Mouse (Mus musculus) stomach, embryonic 16.5 days (tissue): Measurements from ENCODE around the gene Ngfr. TPM values are rescaled to one million over a fixed set of nuclear protein-coding genes. Genes with fewer than 3 reads are reported as not detected.

Source experiments
- ATAC-seq: fragments of 200-750 bp; cut with Nextera tagmentation; 2 replicates; pipeline ENCODE4 v1.8.0; 2017; ENCODE audit warnings: moderate number of reproducible peaks, moderate TSS enrichment; ENCODE audit not compliant: insufficient read depth, low FRiP score
- H3K27ac ChIP-seq: fragments of 300-500 bp; sonication (generic); 2 replicates; pipeline ENCODE4 v1.5.1; 2014; ENCODE audit warnings: low read length
- H3K27me3 ChIP-seq: fragments of 300-500 bp; sonication (generic); 2 replicates; pipeline ENCODE4 v1.6.1; 2014; ENCODE audit warnings: low read length, control low read depth, mixed read lengths; ENCODE audit not compliant: control insufficient read depth, insufficient read depth
- H3K36me3 ChIP-seq: fragments of 300-500 bp; sonication (generic); 2 replicates; pipeline ENCODE4 v1.6.1; 2014; ENCODE audit warnings: low read length; ENCODE audit not compliant: control insufficient read depth, insufficient read depth
- H3K4me1 ChIP-seq: fragments of 300-500 bp; sonication (generic); 2 replicates; pipeline ENCODE4 v1.6.1; 2014; ENCODE audit warnings: low read length, control low read depth, mixed read lengths; ENCODE audit not compliant: control insufficient read depth, insufficient read depth
- H3K4me2 ChIP-seq: fragments of 300-500 bp; sonication (generic); 2 replicates; pipeline ENCODE4 v1.6.1; 2014; ENCODE audit warnings: low read depth, low read length, mixed read lengths
- H3K4me3 ChIP-seq: fragments of 300-500 bp; sonication (generic); replicated peaks from 2 replicates; pipeline ENCODE4 v1.5.1; 2014; ENCODE audit warnings: mild to moderate bottlenecking, low read length
- H3K9ac ChIP-seq: fragments of 300-500 bp; sonication (generic); 2 replicates; pipeline ENCODE4 v1.6.1; 2014; ENCODE audit warnings: low read length
- H3K9me3 ChIP-seq: fragments of 300-500 bp; sonication (generic); replicated peaks from 2 replicates; pipeline ENCODE4 v1.6.1; 2016; ENCODE audit warnings: low read length, control low read depth; ENCODE audit not compliant: control insufficient read depth
- WGBS: fragments of 180-500 bp; shearing (Covaris S2); extraction: QIAGEN DNeasy Blood & Tissue Kit; methylation state at CpG from one replicate; pipeline ENCODE4 v1.1.7; 2014; 5-methylcytosine and 5-hydroxymethylcytosine counted together
- polyA plus RNA-seq: library from polyadenylated mRNA; unstranded; fragments of >200 nt; fragmentation: Nextera tagmentation; extraction: Ambion mirVana; gene quantifications from 2 replicates; pipeline ENCODE4 v1.2.1, GENCODE M21; 2015

The Ngfr gene
- polyA plus RNA-seq, 1 experiment from 2014 or later: 13.2 TPM

DNA sequence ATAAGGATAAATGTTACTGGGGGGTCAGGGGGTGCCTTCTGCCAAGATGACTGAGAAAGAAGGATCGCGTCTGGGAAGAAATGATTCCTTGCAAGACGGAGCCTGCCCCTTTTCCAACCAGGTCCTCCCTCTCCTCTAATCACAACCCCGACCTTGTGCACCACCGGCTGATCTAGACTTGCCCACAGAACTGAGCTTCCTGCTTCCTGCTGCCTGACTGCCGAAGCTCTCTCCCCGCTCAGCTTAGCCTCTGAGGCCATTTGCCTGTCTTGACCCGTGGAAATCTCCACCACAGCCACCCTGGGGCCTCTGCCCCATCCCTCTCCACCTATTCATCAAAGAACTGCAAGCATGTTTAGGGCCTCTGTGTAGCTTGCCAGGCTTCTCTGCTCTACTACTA lies 11.2 kb downstream of the Ngfr start:
- Histone ChIP-seq H3K27ac (peak overlapping the region; percentile 48; the same call in 1 of the 2 replicates), H3K36me3 (no peaks in the 10 kb centered on the region), H3K27me3 (peaks cover 34% of the 10 kb centered on the region), H3K4me1 (peaks cover 36% of the 10 kb centered on the region), H3K4me3 (no peak overlapping the region), H3K9ac (no peak overlapping the region), H3K9me3 (no peaks in the 10 kb centered on the region), H3K4me2 (no peak overlapping the region)
- WGBS: 53% methylated on average over 8 of the region's 8 CpGs
- no peak for ATAC-seq

DNA sequence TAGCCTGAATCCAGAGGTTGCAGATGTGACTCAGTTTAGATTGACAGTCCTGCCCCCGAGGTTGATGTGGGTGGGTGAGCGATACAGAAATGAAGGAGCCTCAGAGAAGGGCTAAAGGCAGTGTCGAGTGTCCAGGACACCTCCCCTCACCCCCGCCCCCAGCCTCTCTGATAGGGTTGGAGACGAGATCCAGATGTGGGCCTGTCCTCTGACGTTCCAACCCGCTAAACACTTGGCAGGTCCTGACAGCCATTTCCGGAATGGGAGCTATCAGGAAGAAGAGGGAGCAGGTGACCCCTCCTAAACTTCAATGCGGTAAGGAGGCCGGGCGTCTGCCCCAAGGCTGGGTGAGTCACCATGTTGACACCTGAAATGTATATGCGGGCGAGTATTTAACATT lies 11.7 kb downstream of the Ngfr start:
- Histone ChIP-seq H3K4me3 (no peak overlapping the region), H3K36me3 (no peaks in the 10 kb centered on the region), H3K9ac (no peak overlapping the region), H3K9me3 (no peaks in the 10 kb centered on the region), H3K27ac (peak overlapping the region; percentile 29; the same call in 1 of the 2 replicates), H3K27me3 (peaks cover 29% of the 10 kb centered on the region), H3K4me1 (peaks cover 40% of the 10 kb centered on the region), H3K4me2 (no peak overlapping the region)
- ATAC-seq: 0 out of 2 replicates have a peak, but pooled peaks have one; percentile 22
- 21% methylated on average over 13 of the region's 13 CpGs for WGBS

DNA sequence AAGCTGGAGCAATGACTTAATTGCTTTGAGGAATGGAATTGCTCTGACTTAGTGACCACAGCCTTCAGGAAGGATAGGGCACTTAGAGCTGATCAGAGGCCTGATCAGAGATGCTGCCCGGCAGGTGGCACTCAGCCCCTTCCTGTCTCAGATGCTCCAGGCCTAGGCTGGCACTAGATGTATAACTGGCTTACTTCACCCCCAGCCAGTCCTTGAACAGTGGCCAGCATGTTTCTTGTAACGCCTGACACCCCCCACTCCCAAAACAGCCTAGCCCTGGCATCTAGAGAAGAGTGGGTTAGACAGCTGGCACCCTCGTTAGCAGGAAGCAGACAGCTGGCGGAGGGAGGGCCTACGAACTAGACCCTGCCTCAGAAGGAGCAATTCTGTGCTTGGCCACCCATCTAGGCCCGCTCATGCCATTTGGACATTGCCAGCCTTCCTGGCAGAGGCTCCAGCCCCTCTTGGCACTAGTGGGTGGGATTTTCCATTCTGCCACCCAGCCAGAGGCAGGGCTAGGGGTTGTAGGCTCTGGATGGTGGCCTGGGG lies 12.7 kb downstream of the Ngfr start:
- H3K4me3 ChIP-seq: no peak overlapping the region
- H3K27me3 ChIP-seq: peaks cover 20% of the 10 kb centered on the region
- H3K4me1 ChIP-seq: peaks cover 40% of the 10 kb centered on the region
- no peak overlapping the region for H3K4me2 ChIP-seq
- no peaks in the 10 kb centered on the region for H3K9me3 ChIP-seq
- WGBS: 87% methylated on average over 6 of the region's 6 CpGs
- ATAC-seq: no peak
- H3K9ac ChIP-seq: no peak overlapping the region
- no peak overlapping the region for H3K27ac ChIP-seq
- no peaks in the 10 kb centered on the region for H3K36me3 ChIP-seq

DNA sequence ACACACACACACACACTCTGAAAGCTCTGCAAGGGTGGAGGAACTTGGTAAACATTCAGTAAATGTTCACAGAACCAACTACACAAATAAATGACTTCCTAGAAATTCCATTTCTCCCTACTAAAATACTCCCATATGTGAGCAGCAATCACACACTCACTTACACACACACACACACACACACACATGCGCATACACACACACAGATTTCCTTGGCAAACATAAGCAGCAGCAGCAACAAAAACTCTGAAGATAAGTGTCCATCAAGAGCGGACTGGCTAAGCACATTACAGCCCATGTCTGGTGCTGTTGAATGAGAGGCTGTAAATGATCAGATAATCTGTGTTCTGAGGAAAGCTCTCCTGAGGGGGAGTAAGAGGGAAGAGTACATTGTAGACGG lies 15.3 kb downstream of the Ngfr start:
- Histone ChIP-seq H3K9ac (no peak overlapping the region), H3K4me3 (no peak overlapping the region), H3K27ac (no peak overlapping the region), H3K4me2 (no peak overlapping the region), H3K4me1 (peaks cover 55% of the 10 kb centered on the region), H3K36me3 (no peaks in the 10 kb centered on the region), H3K9me3 (no peaks in the 10 kb centered on the region), H3K27me3 (no peaks in the 10 kb centered on the region; the same call in 1 of the 2 replicates)
- ATAC-seq: no peak
- WGBS: 33% methylated on average over 3 of the region's 3 CpGs

DNA sequence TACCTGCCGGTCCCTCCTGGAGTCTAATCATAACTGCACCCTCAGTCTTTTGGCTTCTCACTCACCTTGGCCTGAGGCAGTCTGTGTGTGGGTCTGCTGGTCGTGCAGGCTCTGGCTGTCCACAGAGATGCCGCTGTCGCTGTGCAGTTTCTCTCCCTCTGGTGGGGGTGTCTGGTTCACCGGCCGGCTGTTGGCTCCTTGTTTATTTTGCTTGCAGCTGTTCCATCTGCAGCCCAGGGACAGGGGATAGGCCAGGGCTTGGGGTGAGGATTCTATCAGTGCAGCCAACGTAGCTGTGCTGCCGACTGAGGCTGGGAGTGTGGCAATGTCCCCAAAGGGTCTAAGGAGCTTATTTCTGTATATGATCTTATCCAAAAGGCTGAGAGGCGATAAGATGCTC lies 15.8 kb downstream of the Ngfr start:
- H3K4me3 ChIP-seq: no peak overlapping the region
- no peaks in the 10 kb centered on the region for H3K9me3 ChIP-seq
- H3K36me3 ChIP-seq: no peaks in the 10 kb centered on the region
- peaks cover 60% of the 10 kb centered on the region for H3K4me1 ChIP-seq
- 15% methylated on average over 9 of the region's 9 CpGs for WGBS
- H3K27me3 ChIP-seq: no peaks in the 10 kb centered on the region; the same call in 1 of the 2 replicates
- H3K4me2 ChIP-seq: no peak overlapping the region
- no peak overlapping the region for H3K9ac ChIP-seq
- no peak overlapping the region for H3K27ac ChIP-seq
- ATAC-seq: no peak

DNA sequence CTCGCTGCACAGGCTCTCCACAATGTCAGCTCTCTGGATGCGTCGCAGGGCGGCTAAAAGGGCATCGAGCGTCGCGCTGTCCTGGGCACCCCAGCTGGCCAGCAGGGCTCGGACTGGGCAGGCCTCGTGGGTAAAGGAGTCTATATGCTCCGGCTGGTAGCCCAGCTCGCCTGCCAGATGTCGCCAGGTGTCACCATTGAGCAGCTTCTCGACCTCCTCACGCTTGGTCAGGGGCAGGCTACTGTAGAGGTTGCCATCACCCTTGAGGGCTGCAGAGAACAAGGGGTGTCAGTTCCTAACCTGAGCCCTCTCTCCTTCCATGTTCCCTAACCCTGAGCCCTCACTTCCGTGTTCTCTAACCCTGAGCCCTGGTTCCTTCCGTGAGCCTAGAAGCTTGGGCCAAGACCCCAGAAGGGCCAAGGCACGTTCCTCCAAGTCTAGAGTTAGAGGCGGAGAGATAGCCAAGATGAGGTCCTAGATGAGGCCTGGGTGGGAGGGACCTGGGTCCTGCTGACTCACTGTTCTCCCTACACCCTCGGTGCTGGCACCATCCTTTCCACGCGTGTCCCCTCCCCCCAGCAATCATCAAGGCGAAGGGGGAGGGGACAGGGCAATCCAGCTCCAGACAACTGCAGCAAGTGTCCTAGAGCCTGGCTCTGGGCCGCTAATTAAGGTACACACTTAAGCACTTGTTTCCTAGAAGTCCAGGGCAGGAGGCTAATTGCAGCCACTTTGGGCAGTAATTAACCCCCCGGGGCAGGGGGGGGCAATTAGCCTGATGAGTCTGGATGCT lies 16.5 kb downstream of the Ngfr start:
- Histone ChIP-seq H3K4me3 (no peak overlapping the region), H3K27me3 (no peaks in the 10 kb centered on the region; the same call in 1 of the 2 replicates), H3K4me2 (no peak overlapping the region), H3K36me3 (no peaks in the 10 kb centered on the region), H3K27ac (no peak overlapping the region), H3K9me3 (no peaks in the 10 kb centered on the region), H3K9ac (no peak overlapping the region), H3K4me1 (peaks cover 55% of the 10 kb centered on the region)
- ATAC-seq: no peak
- WGBS: 62% methylated on average over 25 of the region's 25 CpGs

DNA sequence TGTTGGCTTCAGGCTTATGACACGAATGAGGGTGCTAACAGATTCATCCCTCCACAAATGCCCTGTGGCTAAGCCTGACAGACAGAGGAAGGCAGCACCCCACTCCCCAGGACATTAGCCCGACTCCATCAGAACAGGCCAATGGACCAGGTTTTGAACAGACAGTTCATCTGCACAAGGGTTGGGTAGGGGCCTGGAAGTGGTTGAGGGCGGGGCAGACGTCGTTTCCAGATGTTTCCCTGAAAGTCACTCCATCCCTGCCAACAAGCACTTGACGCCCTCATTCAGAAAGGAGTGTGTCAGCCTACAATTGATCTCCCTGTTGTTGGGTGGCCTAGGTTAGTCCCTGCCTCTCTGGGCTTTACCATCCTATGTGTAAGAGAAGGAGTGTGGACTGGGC lies 17.6 kb downstream of the Ngfr start:
- WGBS: 71% methylated on average over 6 of the region's 6 CpGs

DNA sequence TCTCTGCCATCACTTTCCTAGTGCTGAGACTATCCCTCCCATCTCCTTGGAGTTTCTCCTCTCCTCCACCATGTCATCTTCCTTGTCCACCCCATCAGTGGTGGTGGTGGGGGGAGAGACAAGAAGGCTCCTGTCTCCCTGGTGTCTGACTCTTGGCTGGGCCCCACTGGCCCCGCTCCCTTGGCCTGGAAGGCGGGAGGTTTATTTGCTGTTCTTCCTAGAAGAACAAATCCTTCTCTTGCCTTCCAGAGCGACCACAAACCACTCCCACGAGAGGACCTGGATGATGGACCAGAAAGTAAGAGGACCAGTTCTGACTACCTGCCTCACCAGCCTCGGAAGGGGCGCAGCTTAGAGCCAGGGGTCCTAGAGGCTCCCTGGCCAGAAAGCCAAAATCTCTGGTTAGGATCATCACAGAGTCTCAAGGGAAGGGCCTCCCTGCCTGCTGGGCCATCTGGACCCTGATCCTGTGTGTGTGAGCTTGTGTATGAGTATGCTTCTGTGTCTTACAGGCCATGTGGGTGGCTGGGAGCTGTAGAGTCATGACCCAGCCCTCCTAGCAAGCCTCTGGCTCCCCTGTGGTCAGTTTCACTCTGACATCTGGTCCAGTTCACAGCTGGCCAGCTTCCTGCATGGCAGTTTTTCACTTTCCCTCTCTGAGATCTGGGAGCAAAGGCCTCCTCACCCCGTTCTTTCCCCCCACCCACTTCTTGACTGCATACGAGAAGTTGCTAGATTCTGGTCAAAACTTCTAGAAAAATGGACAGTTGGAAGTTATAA lies 19.4 kb downstream of the Ngfr start:
- 44% methylated on average over 8 of the region's 8 CpGs for WGBS
- Histone ChIP-seq H3K4me2 (no peak overlapping the region), H3K27me3 (no peaks in the 10 kb centered on the region; the same call in 1 of the 2 replicates), H3K4me3 (no peak overlapping the region), H3K9me3 (0 out of 2 replicates have a peak, but pooled peaks cover 5% of the 10 kb centered on the region), H3K27ac (peak overlapping the region; percentile 74), H3K36me3 (no peaks in the 10 kb centered on the region), H3K4me1 (peaks cover 49% of the 10 kb centered on the region), H3K9ac (peak overlapping the region; percentile 27; the same call in 1 of the 2 replicates)
- ATAC-seq: no peak; the same call in 1 of the 2 replicates

More for the DNA sequence above, 17.6 kb downstream of the Ngfr start:
- Histone ChIP-seq H3K9me3 (no peaks in the 10 kb centered on the region), H3K36me3 (no peaks in the 10 kb centered on the region), H3K4me2 (no peak overlapping the region), H3K4me1 (peaks cover 49% of the 10 kb centered on the region), H3K27ac (no peak overlapping the region), H3K4me3 (no peak overlapping the region), H3K9ac (no peak overlapping the region), H3K27me3 (no peaks in the 10 kb centered on the region; the same call in 1 of the 2 replicates)
- ATAC-seq: no peak
